Mouse (Mus musculus) myocyte (in vitro differentiated cells): ENCODE results near the gene Pnrc2.

Experiments
- E2F4 ChIP-seq: IDR thresholded peaks from one replicate; pipeline ENCODE4 v1.6.1; 2011; ENCODE audit warnings: mild to moderate bottlenecking, control low read depth, moderate library complexity; ENCODE audit not compliant: insufficient read depth
- MYOD1 ChIP-seq, 3 experiments: IDR thresholded peaks; one replicate each; pipeline ENCODE4 v1.6.1; 2011; ENCODE audit warnings: control low read depth in 2 of 3, low read depth in 2 of 3, mild to moderate bottlenecking in 2 of 3, moderate library complexity in 1 of 3; ENCODE audit not compliant: insufficient read length in 2 of 3, control insufficient read depth in 1 of 3
- POLR2A ChIP-seq: IDR thresholded peaks from one replicate; pipeline ENCODE4 v1.6.1; 2011; ENCODE audit warnings: low read depth, mild to moderate bottlenecking, control low read depth, moderate library complexity; ENCODE audit not compliant: insufficient read length
- POLR2AphosphoS2 ChIP-seq: IDR thresholded peaks from one replicate; pipeline ENCODE4 v1.6.1; 2011; ENCODE audit warnings: low read depth, control low read depth; ENCODE audit not compliant: insufficient read length
- REST ChIP-seq: IDR thresholded peaks from one replicate; pipeline ENCODE4 v1.6.1; 2011; ENCODE audit warnings: mild to moderate bottlenecking, control low read depth, moderate library complexity; ENCODE audit not compliant: insufficient read depth, insufficient read length
- SRF ChIP-seq: IDR thresholded peaks from one replicate; pipeline ENCODE4 v1.6.1; 2011; ENCODE audit warnings: low read depth; ENCODE audit not compliant: control insufficient read depth, insufficient read length
- USF1 ChIP-seq: IDR thresholded peaks from one replicate; pipeline ENCODE4 v1.6.1; 2011; ENCODE audit warnings: low read depth, mild to moderate bottlenecking, control low read depth, moderate library complexity

- no peak for TF ChIP-seq POLR2A
- no peak for TF ChIP-seq USF1
- no peak for TF ChIP-seq POLR2AphosphoS2
- TF ChIP-seq MYOD1 (IDR thresholded peaks at IDR 0.05; ENCODE audit: control insufficient read depth in 1 of 3, insufficient read length in 2 of 3, low read depth in 2 of 3): no peak
- no peak for TF ChIP-seq SRF
- no peak for TF ChIP-seq REST
- no peak for TF ChIP-seq E2F4
Observed at GRCm38 (mm10) chr4:135906633-135907032, 33.0 kb upstream of the Pnrc2 start.
